Mouse (Mus musculus) heart, embryonic 13.5 days (tissue): ENCODE data around the gene Prg3. TPM values are rescaled to one million over a fixed set of nuclear protein-coding genes. Genes with fewer than 3 reads are reported as not detected.

Experiments
- ATAC-seq: fragments of 200-750 bp; cut with Nextera tagmentation; 2 replicates; pipeline ENCODE4 v1.8.0; 2017; ENCODE audit warnings: moderate TSS enrichment; ENCODE audit not compliant: insufficient number of reproducible peaks, low FRiP score, low TSS enrichment; ENCODE audit errors: extremely low read depth
- H3K27ac ChIP-seq: fragments of 300-500 bp; sonication (generic); replicated peaks from 2 replicates; pipeline ENCODE4 v1.5.1; 2015; ENCODE audit warnings: moderate library complexity, mild to moderate bottlenecking, inconsistent platforms
- H3K27me3 ChIP-seq: fragments of 300-500 bp; sonication (generic); replicated peaks from 2 replicates; pipeline ENCODE4 v1.6.1; 2015; ENCODE audit warnings: mild to moderate bottlenecking, inconsistent platforms
- H3K36me3 ChIP-seq: fragments of 300-500 bp; sonication (generic); 2 replicates; pipeline ENCODE4 v1.6.1; 2015; ENCODE audit warnings: mild to moderate bottlenecking, inconsistent platforms
- H3K4me1 ChIP-seq: fragments of 300-500 bp; sonication (generic); 2 replicates; pipeline ENCODE4 v1.6.1; 2015; ENCODE audit warnings: inconsistent platforms
- H3K4me2 ChIP-seq: fragments of 300-500 bp; sonication (generic); 2 replicates; pipeline ENCODE4 v1.6.1; 2015; ENCODE audit warnings: inconsistent platforms, mild to moderate bottlenecking, moderate library complexity
- H3K4me3 ChIP-seq: fragments of 300-500 bp; sonication (generic); 2 replicates; pipeline ENCODE4 v1.5.1; 2015; ENCODE audit warnings: moderate library complexity, mild to moderate bottlenecking, inconsistent platforms
- H3K9ac ChIP-seq: fragments of 300-500 bp; sonication (generic); 2 replicates; pipeline ENCODE4 v1.6.1; 2015; ENCODE audit warnings: inconsistent platforms, mild to moderate bottlenecking, moderate library complexity
- H3K9me3 ChIP-seq: fragments of 300-500 bp; sonication (generic); 2 replicates; pipeline ENCODE4 v1.6.1; 2016; ENCODE audit warnings: inconsistent platforms
- WGBS: fragments of 180-500 bp; shearing (Covaris S2); methylation state at CpG from one replicate; pipeline ENCODE4 v1.1.7; 2015; ENCODE audit warnings: mixed read lengths; 5-methylcytosine and 5-hydroxymethylcytosine counted together
- polyA plus RNA-seq: library from polyadenylated mRNA; unstranded; fragments of >200 nt; fragmentation: Nextera tagmentation; extraction: Ambion mirVana; gene quantifications from 2 replicates; pipeline ENCODE4 v1.2.1, GENCODE M21; 2015

Gene Prg3
- polyA plus RNA-seq, 1 experiment from 2014 or later: 0.16 TPM

- no peak overlapping the region for H3K27ac ChIP-seq
- no peak for ATAC-seq
- no peaks in the 10 kb centered on the region for H3K36me3 ChIP-seq
- no peaks in the 10 kb centered on the region for H3K9me3 ChIP-seq
- H3K4me2 ChIP-seq: no peak overlapping the region
- H3K27me3 ChIP-seq: peaks cover 16% of the 10 kb centered on the region; the same call in 1 of the 2 replicates
- H3K4me3 ChIP-seq: no peak overlapping the region
- H3K4me1 ChIP-seq: no peaks in the 10 kb centered on the region
- 9% methylated on average over 4 of the region's 4 CpGs for WGBS
- H3K9ac ChIP-seq: no peak overlapping the region
Observed at GRCm38 (mm10) chr2:85022043-85022442, 34.0 kb downstream of the Prg3 start.

DNA sequence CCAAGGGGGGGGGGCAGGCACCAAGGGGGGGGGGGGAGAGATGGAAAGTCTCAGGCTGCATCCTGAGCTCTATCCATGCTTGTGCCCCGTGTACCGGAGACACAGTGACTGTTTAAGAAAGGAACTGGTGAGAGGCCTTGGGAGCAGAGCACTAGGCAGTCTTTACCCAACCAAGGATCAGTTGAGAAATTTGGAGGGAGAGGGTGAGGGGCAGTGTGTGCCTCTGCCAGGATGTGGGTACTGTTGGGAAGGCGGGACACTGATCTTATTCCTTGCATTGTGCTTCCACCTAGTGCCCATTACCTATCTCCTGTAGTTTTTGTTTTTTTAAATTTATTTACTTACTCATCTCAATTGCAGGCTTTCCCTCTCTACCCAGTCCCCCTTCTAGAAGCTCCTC, 38.2 kb downstream of the Prg3 start:
- no peaks in the 10 kb centered on the region for H3K4me1 ChIP-seq
- H3K27ac ChIP-seq: no peak overlapping the region
- 73% methylated on average over 3 of the region's 3 CpGs for WGBS
- H3K4me2 ChIP-seq: no peak overlapping the region
- H3K9ac ChIP-seq: no peak overlapping the region
- H3K4me3 ChIP-seq: no peak overlapping the region
- peaks cover 16% of the 10 kb centered on the region; the same call in 1 of the 2 replicates for H3K27me3 ChIP-seq
- no peaks in the 10 kb centered on the region for H3K9me3 ChIP-seq
- H3K36me3 ChIP-seq: no peaks in the 10 kb centered on the region
- no peak for ATAC-seq

- Histone ChIP-seq H3K4me2 (no peak overlapping the region), H3K27ac (no peak overlapping the region), H3K4me1 (no peaks in the 10 kb centered on the region), H3K36me3 (no peaks in the 10 kb centered on the region), H3K4me3 (no peak overlapping the region), H3K27me3 (peaks cover 16% of the 10 kb centered on the region; the same call in 1 of the 2 replicates), H3K9me3 (no peaks in the 10 kb centered on the region), H3K9ac (no peak overlapping the region)
- 62% methylated on average over 5 of the region's 5 CpGs for WGBS
- no peak for ATAC-seq
Observed at GRCm38 (mm10) chr2:85027281-85027680, 39.3 kb downstream of the Prg3 start.

DNA sequence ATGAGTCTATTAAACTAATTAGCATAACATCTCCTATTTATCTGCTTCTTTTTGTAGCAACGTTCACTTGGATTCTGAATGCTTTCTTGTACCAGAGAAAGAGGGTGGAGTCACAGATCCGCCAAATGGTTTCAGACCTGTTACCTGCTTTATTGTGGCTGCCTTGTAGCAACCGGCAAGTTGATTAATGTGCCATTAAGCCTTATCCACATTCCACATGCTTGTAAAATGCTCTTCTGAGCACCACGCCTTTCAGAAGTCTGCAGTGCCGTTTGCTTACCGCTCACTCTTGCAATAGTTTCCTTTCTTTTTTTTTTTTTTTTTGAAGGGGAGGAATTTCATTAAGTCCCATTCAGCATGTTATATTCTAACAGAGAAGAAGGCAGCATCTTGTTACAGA, 41.9 kb downstream of the Prg3 start:
- Histone ChIP-seq H3K27me3 (peaks cover 8% of the 10 kb centered on the region; the same call in 1 of the 2 replicates), H3K27ac (no peak overlapping the region), H3K9me3 (no peaks in the 10 kb centered on the region), H3K4me3 (no peak overlapping the region), H3K9ac (no peak overlapping the region), H3K36me3 (no peaks in the 10 kb centered on the region), H3K4me2 (no peak overlapping the region), H3K4me1 (no peaks in the 10 kb centered on the region)
- ATAC-seq: no peak
- WGBS: 58% methylated on average over 6 of the region's 6 CpGs

DNA sequence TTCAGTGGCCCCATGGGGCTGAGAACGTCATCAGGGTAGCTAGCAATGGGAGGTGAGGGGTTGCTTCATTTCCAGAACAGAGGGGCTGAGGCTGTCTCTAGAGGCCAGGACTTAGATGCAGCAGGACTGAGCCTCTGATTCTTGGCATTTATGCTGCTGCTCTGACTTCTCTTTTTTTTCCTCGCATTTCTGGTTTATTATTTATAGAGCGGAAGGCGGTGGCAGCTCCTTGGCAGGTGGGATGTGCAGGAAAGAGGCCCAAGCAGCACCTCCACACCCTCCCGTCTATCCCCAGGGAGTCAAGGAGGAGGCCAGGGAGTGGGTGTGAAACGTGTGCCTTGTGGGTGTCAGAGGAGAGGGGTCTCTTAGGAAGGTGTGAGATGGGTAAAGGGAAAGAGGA, 43.0 kb downstream of the Prg3 start:
- no peak overlapping the region for H3K4me2 ChIP-seq
- peaks cover 8% of the 10 kb centered on the region; the same call in 1 of the 2 replicates for H3K27me3 ChIP-seq
- no peaks in the 10 kb centered on the region for H3K36me3 ChIP-seq
- ATAC-seq: no peak
- H3K9me3 ChIP-seq: no peaks in the 10 kb centered on the region
- H3K4me3 ChIP-seq: no peak overlapping the region
- no peak overlapping the region for H3K9ac ChIP-seq
- no peak overlapping the region for H3K27ac ChIP-seq
- peaks cover under 1% of the 10 kb centered on the region; the same call in 1 of the 2 replicates for H3K4me1 ChIP-seq
- 55% methylated on average over 6 of the region's 6 CpGs for WGBS

- no peak overlapping the region for H3K9ac ChIP-seq
- peaks cover 11% of the 10 kb centered on the region for H3K4me1 ChIP-seq
- H3K4me2 ChIP-seq: no peak overlapping the region
- H3K9me3 ChIP-seq: no peaks in the 10 kb centered on the region
- peaks cover under 1% of the 10 kb centered on the region; the same call in 1 of the 2 replicates for H3K36me3 ChIP-seq
- peaks cover 8% of the 10 kb centered on the region; the same call in 1 of the 2 replicates for H3K27me3 ChIP-seq
- no peak overlapping the region for H3K27ac ChIP-seq
- 72% methylated on average over 2 of the region's 2 CpGs for WGBS
- H3K4me3 ChIP-seq: no peak overlapping the region
- ATAC-seq: no peak
Observed at GRCm38 (mm10) chr2:85033121-85033520, 45.1 kb downstream of the Prg3 start.

DNA sequence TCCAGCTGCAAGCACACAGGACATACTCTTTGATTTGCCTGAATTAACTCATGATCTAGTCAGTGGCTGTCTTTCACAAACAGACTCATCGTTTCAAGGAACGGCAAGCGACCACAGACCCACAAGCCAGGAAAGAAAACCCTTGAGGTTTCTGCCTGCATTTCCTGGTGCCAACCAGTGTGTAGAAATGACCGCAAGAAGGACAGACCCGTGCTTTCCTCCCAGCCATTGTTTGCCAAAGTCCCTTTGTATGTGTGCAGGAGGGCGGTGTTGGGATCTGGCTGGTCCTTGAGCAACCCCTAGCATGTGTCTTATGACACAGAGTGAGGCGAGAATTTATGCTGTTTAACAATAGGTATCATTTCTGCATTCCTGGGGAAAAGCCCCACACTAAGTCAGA, 46.2 kb downstream of the Prg3 start:
- no peak overlapping the region for H3K27ac ChIP-seq
- 77% methylated on average over 7 of the region's 7 CpGs for WGBS
- H3K27me3 ChIP-seq: peaks cover 8% of the 10 kb centered on the region; the same call in 1 of the 2 replicates

DNA sequence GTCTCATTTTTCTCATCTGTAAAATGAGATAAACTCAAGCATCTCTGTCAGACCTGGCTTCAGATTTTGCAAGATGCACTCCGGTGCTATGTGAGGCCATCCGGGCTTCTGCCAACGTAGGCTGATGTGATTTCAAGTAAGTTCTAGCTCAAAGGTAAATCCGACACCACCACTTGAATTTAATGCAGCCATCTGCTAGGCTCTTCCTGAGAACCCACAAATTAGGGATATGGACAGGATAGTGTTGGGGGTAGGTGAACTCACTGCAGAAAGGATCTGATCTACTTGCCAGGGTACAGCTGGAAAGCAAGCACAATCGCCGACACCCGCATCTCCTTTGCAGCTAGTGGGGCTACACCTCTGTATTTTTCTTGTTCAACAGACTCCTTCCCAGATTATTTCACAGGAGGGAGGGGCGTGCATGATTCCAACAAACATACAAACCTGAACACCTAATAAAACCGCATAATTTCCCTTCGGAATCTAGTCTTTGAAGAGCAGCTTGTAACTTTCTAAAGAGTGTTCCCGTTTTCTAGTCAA, 48.6 kb downstream of the Prg3 start:
- Histone ChIP-seq H3K36me3 (peaks cover 35% of the 10 kb centered on the region), H3K9ac (peak overlapping the region; percentile 92), H3K4me2 (peak overlapping the region; percentile 74), H3K4me1 (peaks cover 18% of the 10 kb centered on the region), H3K4me3 (peak overlapping the region; percentile 76), H3K27ac (peak overlapping the region; percentile 78), H3K9me3 (no peaks in the 10 kb centered on the region), H3K27me3 (peaks cover 8% of the 10 kb centered on the region; the same call in 1 of the 2 replicates)
- WGBS: 10% methylated on average over 11 of the region's 11 CpGs
- ATAC-seq: no peak

More for the DNA sequence above, 46.2 kb downstream of the Prg3 start:
- ATAC-seq: no peak
- H3K9me3 ChIP-seq: no peaks in the 10 kb centered on the region
- peaks cover 18% of the 10 kb centered on the region for H3K4me1 ChIP-seq
- H3K9ac ChIP-seq: no peak overlapping the region
- H3K36me3 ChIP-seq: peaks cover 11% of the 10 kb centered on the region
- no peak overlapping the region for H3K4me2 ChIP-seq
- no peak overlapping the region for H3K4me3 ChIP-seq

- under 1% methylated on average over 66 of the region's 66 CpGs for WGBS
- peak within 1 kb of the TSS; percentile 74 for H3K4me2 ChIP-seq
- H3K4me3 ChIP-seq: peak within 1 kb of the TSS; percentile 76
- peak within 1 kb of the TSS; percentile 78 for H3K27ac ChIP-seq
- H3K4me1 ChIP-seq: peaks cover 18% of the 10 kb centered on the region
- peak; percentile 89 for ATAC-seq
- peak within 1 kb of the TSS; percentile 92 for H3K9ac ChIP-seq
- peaks cover 8% of the 10 kb centered on the region; the same call in 1 of the 2 replicates for H3K27me3 ChIP-seq
- peaks cover 43% of the 10 kb centered on the region for H3K36me3 ChIP-seq
- no peaks in the 10 kb centered on the region for H3K9me3 ChIP-seq
Observed at GRCm38 (mm10) chr2:85037047-85038026, 49.3 kb downstream of the Prg3 start, which contains the start of the genes Ssrp1 and P2rx3. Gene Ssrp1, plus strand, starts transcription at chr2:85037234. Gene P2rx3, minus strand, starts transcription at chr2:85037462.

DNA sequence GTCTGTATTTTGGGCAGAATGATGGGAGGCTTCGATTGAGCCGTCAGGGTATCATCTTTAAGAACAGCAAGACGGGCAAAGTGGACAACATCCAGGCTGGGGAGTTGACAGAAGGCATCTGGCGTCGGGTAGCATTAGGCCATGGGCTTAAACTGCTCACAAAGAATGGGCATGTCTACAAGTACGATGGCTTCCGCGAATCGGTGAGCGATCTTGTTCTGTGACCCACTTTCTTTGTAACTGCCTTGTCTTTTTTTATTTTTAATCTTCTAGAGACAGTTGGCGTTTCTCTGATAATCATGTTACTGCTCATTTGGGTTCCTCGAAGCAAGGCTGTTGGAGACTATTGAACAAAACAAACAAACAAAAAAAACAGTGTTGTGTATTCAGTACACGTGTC, 50.3 kb downstream of the Prg3 start:
- ATAC-seq: no peak

More for the DNA sequence above, 50.3 kb downstream of the Prg3 start:
- Histone ChIP-seq H3K9ac (peak overlapping the region; percentile 92), H3K4me3 (peak overlapping the region; percentile 76), H3K4me1 (peaks cover 18% of the 10 kb centered on the region), H3K9me3 (no peaks in the 10 kb centered on the region), H3K36me3 (peaks cover 53% of the 10 kb centered on the region), H3K4me2 (peak overlapping the region; percentile 74), H3K27ac (no peak overlapping the region), H3K27me3 (0 out of 2 replicates have a peak, but pooled peaks cover 1% of the 10 kb centered on the region)
- 78% methylated on average over 13 of the region's 13 CpGs for WGBS
